Mouse (Mus musculus) cerebellum, adult 8-10 months (tissue): ENCODE data around the gene Rab13.

Experiments
- DNase-seq: peaks from one replicate; pipeline ENCODE4 v3.0.0; 2022

The Rab13 gene

GRCm38 (mm10) chr3:90213377-90213866 is at the start of gene Rab13, which contains the start of gene Rps27:
TSS of gene Rab13 (plus strand) at chr3:90213695.
TSS of gene Rps27 (minus strand) at chr3:90213651.
- DNase-seq: peak; percentile 86

- no peak for DNase-seq
Observed at GRCm38 (mm10) chr3:90179566-90179965, 33.9 kb upstream of the Rab13 start.

GRCm38 (mm10) chr3:90183581-90183980 is 29.9 kb upstream of the Rab13 start:
- DNase-seq: no peak

- DNase-seq: no peak
Observed at GRCm38 (mm10) chr3:90190859-90191510, 22.5 kb upstream of the Rab13 start.

- DNase-seq: no peak
Observed at GRCm38 (mm10) chr3:90194759-90195158, 18.7 kb upstream of the Rab13 start.

DNA sequence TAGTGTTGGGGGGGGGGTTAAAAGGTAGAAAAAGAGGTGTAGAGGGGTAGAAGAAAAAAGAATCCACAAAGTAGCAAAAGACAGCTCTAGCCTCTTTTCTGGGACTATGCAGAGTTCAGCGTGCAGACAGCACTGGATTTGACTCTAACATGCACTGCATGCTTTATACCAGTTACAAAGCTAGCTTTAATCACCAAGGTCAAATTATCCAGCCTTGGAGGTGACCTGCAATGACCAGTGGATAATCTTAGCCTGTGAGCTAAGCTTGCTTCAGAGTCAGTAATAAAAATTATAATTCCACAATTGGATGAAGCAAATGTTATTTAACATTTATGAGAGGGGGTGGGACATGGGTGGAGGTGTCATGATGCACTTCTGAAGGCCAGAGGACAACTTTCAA is 17.9 kb upstream of the Rab13 start:
- no peak for DNase-seq

DNA sequence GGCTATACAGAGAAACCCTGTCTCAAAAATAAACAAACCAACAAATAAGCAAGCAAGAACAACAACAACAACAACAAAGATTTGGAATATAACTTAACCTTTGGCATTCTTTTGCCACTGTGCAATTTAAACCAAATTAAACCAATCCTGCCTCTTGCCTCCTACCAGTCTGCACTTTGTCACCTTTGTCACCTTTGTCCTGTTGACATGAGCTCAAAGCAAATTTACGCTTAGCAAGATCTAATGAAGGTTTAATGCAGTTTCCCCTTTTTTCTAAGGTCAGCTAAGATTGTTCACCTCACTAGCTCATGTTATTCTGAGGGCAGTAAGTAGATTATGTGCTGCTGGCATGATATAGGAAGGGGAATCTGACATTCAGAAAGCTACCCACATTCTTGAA is 15.9 kb upstream of the Rab13 start:
- no peak for DNase-seq

- no peak for DNase-seq
Observed at GRCm38 (mm10) chr3:90202884-90203283, 10.6 kb upstream of the Rab13 start.

GRCm38 (mm10) chr3:90203619-90204018 is 9.9 kb upstream of the Rab13 start:
- no peak for DNase-seq

DNA sequence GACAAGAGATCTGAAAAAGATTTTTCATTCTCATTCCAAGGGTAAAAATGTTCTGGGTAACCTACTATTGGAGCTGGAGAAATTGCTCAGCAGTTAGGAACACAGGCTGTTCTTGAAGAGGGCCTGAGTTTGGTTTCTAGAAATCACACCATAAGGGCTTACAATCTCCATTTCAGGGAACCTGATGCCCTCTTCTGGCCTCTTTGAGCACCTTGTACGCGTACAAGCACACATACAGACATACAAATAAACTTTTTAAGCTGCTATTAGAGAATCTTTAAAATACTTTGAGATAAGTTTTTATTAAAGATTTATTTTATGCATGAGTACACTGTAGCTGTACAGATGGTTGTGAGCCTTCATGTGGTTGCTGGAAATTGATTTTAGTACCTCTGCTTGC is 8.9 kb upstream of the Rab13 start:
- DNase-seq: no peak

GRCm38 (mm10) chr3:90208662-90209061 is 4.8 kb upstream of the Rab13 start:
- no peak for DNase-seq

DNA sequence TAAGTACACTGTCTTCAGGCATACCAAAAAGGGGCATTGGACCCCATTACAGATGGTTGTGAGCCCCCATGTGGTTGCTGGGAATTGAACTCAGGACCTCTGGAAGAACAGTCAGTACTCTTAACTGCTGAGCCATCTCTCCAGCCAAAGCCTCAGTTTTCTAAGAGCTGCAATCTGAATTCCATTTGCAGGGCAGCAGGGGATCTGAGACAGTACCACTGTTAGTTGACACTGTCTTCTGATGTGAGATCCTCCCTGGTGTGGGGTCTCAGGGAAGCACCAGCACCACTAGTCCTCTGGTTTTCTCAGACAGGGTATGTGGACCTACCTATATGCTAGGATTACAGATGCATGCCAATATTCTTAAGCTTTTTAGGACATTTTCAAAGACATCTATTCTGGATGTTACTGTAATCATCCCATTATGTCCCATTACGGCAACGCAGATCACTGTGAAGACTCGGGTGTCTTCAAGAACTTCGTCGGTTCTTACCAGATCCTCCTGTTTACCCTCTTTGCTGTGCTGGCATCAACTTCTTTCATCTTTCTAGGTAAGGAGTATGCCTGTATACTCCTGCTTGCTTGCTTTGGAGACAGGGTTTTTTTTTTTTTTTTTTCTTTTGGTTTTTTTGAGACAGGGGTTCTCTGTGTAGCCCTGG is 3.5 kb upstream of the Rab13 start:
- no peak for DNase-seq

DNA sequence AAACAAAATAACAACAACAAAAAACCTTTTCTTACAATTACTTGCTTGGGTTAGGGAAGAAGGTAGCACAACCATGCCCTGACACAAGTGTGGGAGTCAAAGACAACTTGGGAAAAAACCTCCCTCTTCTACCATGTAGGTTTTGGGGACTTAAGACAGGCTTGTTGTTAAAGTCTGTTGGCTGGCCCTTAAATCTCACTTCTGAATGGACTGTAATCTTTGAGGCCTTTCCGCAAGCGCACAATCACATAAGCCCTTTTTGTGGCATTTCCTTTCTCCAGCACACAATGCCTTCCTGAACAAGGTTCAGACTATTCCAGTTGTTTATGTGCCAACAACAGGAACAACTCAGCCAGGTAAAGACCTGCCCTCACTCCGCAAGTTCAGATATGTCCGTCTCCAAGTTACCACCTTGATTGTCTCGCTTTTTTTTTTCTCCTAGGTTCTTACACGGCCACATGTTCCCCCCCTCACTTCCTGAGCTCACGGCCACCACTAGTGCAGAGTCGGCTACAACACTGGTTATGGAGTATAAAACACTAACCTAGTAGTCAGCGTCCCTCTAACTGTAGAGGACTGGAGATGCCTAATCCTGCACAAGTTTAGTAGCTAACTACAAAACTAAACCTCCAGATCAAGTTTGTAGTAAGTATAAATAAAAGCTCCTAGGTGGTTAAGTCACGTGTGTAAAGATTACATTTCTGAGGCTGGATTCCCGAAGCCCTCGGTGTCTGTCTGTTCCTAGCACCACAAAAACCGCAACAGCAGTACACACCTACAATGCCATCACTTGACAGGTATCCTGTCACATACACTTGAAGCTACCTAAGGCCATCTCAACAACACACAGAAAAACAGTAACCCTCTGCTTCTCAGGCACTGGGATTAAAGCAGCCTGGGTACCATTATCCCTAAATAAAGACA is 1.8 kb upstream of the Rab13 start:
- no peak for DNase-seq

GRCm38 (mm10) chr3:90212723-90213122 is 772 bp upstream of the Rab13 start:
- no peak for DNase-seq

DNA sequence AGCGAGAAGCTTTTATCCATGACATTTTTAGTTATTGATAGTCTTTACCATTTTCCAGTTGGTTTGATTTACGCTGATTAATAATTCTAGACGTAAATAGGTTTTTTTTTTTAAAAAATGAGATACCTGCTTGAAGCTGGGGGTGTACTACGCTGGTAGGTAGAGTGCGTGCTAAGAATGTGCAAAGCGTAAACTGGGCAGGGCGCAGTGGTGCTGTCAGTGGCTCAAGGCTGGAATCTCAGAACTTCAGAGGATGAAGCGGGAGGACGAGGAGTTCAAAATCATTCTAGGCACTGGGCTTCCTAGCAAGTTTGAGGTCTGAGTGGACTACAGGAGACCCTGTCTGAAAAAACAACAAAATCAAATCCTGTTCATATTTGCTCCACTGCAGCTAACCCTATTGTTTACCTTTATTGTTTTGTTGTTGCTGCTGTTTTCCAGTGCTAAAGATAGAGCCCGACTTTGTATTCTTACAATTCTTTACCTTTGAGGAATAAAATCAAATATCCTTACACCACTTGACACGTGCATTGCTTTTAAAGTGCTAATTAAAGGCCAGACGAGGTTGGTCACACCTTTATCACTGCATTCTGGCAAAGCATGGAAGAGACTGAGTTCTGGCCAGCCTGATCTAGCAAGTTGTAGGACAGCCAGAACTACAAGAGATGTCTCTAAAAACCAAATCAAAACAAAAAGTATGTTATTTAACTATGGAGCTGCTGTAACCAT is 625 bp downstream of the Rab13 start:
- peak; percentile 24 for DNase-seq

DNA sequence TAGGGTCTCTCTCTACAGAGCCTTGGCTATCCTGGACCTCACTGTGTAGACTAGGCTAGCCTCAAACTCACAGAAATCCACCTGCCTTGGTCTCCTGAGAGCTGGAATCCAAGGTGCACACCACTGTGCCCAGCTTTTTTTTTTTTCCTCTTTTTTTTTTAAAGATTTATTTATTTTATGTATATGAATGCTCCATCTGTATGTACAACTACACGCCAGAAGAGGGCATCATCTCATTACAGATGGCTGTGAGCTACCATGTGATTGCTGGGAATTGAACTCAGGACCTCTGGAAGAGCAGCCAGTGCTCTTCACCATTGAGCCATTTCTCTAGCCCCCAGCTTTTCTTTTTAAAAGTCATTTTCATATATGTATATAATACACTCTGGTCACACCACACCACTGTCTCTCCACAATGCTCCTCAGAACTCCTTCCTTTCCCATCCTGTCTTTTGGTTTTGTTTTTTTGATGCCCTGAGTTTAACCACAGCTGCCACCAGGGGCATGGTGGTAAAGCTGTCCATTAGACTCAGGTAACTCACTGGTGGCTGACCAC is 2.4 kb downstream of the Rab13 start:
- DNase-seq: no peak

DNA sequence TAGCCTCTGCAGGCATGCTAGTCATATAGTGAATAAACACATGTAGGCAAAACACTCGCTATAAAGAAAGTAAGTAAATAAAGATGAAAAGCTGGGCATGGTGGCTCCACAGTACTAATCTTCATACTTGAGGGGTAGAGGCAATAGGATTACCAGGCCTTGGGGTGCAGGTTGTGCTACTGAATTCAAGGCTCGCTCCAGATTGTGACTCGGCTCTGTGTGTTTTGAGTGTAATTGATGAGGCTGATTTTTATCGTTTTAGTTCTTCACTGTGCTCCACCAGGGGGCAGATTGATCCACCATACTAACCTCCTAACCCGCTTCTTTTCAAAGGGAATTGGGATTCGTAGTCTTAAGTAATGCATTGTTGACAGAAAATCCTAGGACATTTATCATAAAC is 6.6 kb downstream of the Rab13 start:
- DNase-seq: peak; percentile 67

DNA sequence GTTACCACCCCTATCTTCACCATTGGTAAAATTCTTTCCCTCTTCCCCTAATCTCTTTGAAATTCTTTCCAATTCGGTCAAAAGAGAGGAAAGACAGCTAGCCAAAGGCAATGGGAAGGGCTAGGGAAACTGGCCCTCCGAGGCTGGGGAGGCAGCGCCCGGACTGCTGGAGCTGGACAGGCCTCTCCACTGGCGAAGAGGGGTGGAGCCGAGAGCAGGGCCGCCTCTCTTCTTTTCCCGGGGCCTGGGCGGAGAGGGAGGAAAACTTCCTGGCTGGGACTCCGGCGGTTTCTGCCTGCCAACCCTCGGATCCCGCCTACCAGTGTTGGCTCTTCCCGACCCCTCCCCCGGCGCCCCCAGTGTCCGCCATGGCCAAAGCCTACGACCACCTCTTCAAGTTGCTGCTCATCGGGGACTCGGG is 7.0 kb downstream of the Rab13 start:
- DNase-seq: peak; percentile 34

DNA sequence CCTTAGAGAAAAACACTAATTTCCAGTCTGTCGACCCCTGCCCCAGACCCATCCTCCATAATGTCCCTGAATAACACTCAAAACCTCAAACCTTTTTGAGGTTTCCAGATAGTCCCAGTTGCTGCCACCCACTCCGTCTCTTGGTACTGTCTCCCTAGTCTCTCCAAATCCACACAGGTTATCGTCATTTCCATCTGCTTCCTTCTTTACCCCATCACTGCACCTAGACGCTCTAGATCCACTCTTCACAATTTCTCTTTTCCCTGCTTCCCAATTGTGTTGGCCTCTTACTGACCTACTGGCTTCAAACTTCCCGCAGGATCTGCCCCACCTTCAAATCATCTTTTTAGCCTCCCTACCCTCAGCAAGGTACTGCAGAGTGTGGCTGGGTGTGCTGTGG is 7.6 kb downstream of the Rab13 start:
- DNase-seq: no peak

DNA sequence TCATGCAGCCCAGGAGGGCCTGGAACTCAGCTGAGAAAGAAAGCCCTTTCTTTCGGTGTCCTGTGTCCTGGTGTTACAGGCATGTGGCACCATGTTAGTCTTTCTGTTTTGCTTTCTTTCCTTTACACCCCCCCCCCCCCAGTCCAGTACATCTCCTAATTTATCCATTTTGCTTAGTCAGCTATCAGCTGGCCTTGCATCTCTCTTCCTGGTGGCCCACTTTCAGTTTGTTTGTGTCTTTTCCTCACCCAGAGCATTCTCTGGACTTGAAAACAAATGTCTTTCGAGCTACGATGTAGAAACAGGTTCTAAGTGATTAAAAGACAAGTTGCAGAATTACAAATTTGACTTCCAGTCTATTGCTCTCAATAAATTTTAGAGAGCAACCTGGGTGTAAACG is 9.0 kb downstream of the Rab13 start:
- DNase-seq: no peak

DNA sequence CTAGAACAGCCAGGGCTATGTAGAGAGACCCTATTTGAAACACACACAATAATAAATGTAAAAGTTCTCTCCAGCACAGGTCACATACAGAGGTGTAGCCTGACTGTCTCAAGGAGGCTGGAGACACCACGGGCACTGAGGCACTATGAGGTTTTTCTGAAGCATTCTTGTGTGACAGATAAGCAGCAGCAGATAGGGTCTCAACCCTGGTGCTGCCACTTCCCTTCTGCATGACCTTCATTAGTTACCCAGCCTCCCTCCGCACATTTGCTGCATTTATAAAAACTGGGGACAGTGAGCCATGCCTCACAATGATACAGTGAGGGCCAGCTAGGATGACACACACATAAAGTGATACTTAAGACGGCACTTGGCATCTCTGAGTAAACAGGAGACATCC is 9.4 kb downstream of the Rab13 start:
- no peak for DNase-seq

DNA sequence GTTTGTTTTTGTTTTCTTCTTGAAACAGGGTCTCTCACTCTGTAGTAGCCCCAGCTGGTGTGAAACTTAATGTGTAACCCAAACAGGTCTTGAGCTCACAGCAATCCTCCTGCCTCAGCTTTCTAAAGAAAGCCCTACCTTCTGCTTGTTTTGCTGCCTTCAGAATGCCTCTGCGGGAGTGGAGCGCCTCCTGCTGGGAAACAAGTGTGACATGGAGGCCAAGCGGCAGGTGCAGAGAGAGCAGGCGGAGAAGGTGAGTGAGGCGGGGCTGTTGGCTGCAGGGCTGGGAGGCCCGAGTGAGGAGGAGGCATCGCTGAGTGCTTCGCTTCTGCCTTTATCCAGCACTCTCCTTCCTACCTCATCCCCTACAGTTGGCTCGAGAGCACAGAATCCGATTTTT is 10.8 kb downstream of the Rab13 start:
- DNase-seq: no peak

DNA sequence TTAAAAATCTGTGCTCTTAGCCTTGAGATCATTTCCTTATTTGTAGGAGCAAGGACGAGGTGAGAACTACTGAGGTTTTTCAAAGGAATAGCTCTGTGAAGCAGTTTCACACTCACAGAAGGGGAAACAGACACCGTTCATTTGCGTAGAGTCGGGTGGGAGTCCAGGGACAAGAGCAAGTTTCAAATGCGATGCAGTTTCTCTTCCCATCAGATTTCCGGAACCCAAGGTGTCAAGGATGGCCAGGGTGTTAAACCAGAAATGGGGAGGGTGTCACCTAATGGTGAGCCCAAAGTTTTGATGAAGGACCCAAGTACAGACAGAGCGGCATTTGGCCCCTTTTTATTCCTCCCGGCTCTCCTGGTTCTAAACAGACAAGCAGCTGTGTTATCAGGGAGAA is 17.6 kb downstream of the Rab13 start:
- DNase-seq: no peak
